Mouse (Mus musculus): ENCODE measurements at regions not wholly inside any gene's neighbourhood (a gene's known extent, or its start where the extent isn't known, plus 50 kb on each side); places are given as distances from the start of the nearest gene placed in this dataset.
A peak's percentile ranks its signal among the peaks of the same experiment; 100 is the strongest.

- no peak for TF ChIP-seq CTCF (IDR thresholded peaks at IDR 0.05; ENCODE audit: low read depth, low read length)
- no peak for TF ChIP-seq POLR2AphosphoS5 (IDR thresholded peaks at IDR 0.05; ENCODE audit: insufficient replicate concordance, low read depth, low read length)
- peak; percentile 76 for TF ChIP-seq TAL1 (conservative IDR thresholded peaks at IDR 0.05; ENCODE audit: low read depth, low read length)
- no peak for TF ChIP-seq GATA2 (IDR thresholded peaks at IDR 0.05; ENCODE audit: borderline replicate concordance, low read depth, low read length)
- no peak for TF ChIP-seq GATA1 (IDR thresholded peaks at IDR 0.05; ENCODE audit: borderline replicate concordance, low read length)
Observed at GRCm38 (mm10) chr16:53903795-53904194, 1394.0 kb downstream of the Zpld1 start.

Data from G1E (cell line).